Mouse (Mus musculus) embryonic facial prominence, embryonic 10.5 days (tissue): Measurements from ENCODE around the gene Gm17428. TPM values are rescaled to one million over a fixed set of nuclear protein-coding genes. Genes with fewer than 3 reads are reported as not detected.
"Not testable (repeated sequence)": the region's sequence is repeated elsewhere in the genome, so short reads cannot be mapped to it uniquely, and the experiment has no call there.

ENCODE experiments used
- DNase-seq: peaks from one replicate; pipeline ENCODE4 v3.0.0-alpha.2; 2017; ENCODE audit warnings: low spot score
- H3K27ac ChIP-seq: fragments of 300-500 bp; sonication (generic); replicated peaks from 2 replicates; pipeline ENCODE4 v1.5.1; 2016; ENCODE audit warnings: mild to moderate bottlenecking
- H3K27me3 ChIP-seq: fragments of 300-500 bp; sonication (generic); replicated peaks from 2 replicates; pipeline ENCODE4 v1.6.1; 2016; ENCODE audit warnings: low read depth, mild to moderate bottlenecking; ENCODE audit not compliant: poor library complexity, severe bottlenecking
- H3K36me3 ChIP-seq: fragments of 300-500 bp; sonication (generic); replicated peaks from 2 replicates; pipeline ENCODE4 v1.6.1; 2016; ENCODE audit warnings: mild to moderate bottlenecking, moderate library complexity
- H3K4me1 ChIP-seq: fragments of 300-500 bp; sonication (generic); 2 replicates; pipeline ENCODE4 v1.6.1; 2016
- H3K4me3 ChIP-seq: fragments of 300-500 bp; sonication (generic); 2 replicates; pipeline ENCODE4 v1.5.1; 2016; ENCODE audit warnings: mild to moderate bottlenecking, moderate library complexity
- H3K9me3 ChIP-seq: fragments of 300-500 bp; sonication (generic); 2 replicates; pipeline ENCODE4 v1.6.1; 2016; ENCODE audit warnings: mild to moderate bottlenecking
- WGBS: fragments of 180-500 bp; shearing (Covaris S2); methylation state at CpG from one replicate; pipeline ENCODE4 v1.1.7; 2016; 5-methylcytosine and 5-hydroxymethylcytosine counted together
- polyA plus RNA-seq: library from polyadenylated mRNA; unstranded; fragments of >200 nt; fragmentation: Nextera tagmentation; extraction: Ambion mirVana; gene quantifications from 2 replicates; pipeline ENCODE4 v1.2.1, GENCODE M21; 2016

Gm17428 gene
- polyA plus RNA-seq, 1 experiment from 2014 or later: not detected

DNA sequence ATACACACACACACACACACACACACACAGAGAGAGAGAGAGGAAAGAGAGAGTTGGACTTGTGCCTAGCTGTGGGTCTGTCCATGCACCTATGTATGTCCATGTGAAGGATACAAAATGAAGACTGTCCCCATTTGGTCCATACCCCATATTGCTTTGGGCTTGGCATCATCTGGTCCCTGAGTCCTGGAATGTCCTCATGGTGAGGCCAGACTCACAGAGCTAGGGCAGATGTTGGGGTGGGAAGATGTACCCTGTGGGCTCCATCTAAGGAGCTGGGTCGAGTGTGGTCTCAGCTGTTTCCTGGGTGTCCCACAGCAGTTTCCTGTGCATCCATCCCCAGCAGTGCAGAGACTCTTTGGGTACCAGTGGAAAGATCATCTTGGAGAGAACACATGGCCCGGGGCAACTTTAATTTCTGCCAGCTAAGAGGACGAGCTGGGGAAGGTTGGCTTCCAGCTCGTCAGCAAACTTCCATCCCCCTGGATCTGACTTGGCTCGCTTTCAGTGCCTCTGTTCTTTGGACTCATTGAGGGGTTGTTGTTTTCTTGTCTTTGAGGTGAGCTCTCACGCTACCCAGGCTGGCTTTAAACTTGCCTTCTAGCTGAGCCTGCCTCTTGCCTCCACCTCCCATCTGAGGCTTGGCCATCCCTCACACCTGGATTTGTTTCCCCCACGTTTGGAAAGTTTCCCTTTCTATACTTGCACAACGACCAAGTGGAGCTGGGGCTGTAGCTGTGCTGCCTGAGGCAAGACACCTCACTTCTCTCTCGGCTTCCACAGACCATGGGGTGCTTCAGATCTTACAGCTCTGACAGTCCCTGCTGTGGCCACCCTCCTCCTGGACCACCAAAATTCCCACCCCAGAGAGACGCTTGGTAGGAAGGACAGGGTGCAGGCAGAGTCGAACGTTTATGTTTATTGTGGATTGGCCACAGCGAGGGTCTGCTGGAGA lies 35.4 kb upstream of the Gm17428 start:
- H3K4me3 ChIP-seq: no peak overlapping the region
- peaks cover 12% of the 10 kb centered on the region for H3K4me1 ChIP-seq
- H3K27ac ChIP-seq: no peak overlapping the region
- H3K36me3 ChIP-seq: no peaks in the 10 kb centered on the region
- WGBS: 70% methylated on average over 13 of the region's 13 CpGs
- no peaks in the 10 kb centered on the region for H3K27me3 ChIP-seq
- no peaks in the 10 kb centered on the region for H3K9me3 ChIP-seq
- no peak for DNase-seq

DNA sequence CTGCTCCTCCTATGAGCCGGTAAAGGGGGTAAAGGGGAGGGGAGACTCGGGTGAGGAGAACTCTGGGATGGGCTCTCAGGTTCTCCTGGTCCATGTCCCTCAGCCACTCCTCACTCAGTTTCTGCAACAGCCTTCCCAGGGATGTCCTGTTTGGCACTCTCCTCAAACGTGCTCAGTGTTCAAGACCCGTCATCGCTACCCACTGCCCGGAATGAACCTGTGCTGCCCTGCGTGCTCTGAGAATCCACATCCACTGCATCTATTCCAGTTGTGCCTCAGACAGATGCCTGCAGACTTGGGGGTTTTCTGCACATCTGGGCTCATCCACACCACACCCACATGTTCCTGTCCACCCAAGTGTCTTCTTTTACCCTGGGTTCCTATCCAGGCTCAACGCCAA lies 34.3 kb upstream of the Gm17428 start:
- 86% methylated on average over 8 of the region's 8 CpGs for WGBS

DNA sequence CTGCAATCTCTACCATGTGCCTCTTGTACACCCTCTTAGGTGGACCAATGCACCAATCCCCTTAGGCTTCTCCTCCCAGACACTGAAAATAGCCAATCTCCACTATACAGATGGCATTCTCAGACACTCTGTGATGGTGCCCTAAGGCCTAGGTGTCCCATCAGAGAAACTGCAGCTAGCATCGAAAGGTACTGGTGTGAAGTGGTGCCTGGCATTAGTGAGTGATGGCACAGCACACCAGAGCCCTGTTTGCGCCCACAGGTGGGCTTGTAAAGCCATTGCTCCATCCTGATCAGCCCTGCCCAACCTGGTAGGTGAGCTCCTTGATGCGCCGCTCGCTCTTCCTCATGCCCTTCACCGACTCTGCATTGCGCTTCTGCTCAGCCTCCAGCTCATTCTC lies 32.8 kb upstream of the Gm17428 start:
- no peak for DNase-seq
- peaks cover 6% of the 10 kb centered on the region; the same call in 1 of the 2 replicates for H3K4me1 ChIP-seq
- WGBS: 88% methylated on average over 7 of the region's 7 CpGs

More for the DNA sequence above, 34.3 kb upstream of the Gm17428 start:
- H3K4me3 ChIP-seq: no peak overlapping the region
- no peak for DNase-seq
- no peaks in the 10 kb centered on the region for H3K9me3 ChIP-seq
- H3K4me1 ChIP-seq: peaks cover 6% of the 10 kb centered on the region; the same call in 1 of the 2 replicates
- no peaks in the 10 kb centered on the region for H3K27me3 ChIP-seq
- H3K36me3 ChIP-seq: no peaks in the 10 kb centered on the region
- no peak overlapping the region for H3K27ac ChIP-seq

DNA sequence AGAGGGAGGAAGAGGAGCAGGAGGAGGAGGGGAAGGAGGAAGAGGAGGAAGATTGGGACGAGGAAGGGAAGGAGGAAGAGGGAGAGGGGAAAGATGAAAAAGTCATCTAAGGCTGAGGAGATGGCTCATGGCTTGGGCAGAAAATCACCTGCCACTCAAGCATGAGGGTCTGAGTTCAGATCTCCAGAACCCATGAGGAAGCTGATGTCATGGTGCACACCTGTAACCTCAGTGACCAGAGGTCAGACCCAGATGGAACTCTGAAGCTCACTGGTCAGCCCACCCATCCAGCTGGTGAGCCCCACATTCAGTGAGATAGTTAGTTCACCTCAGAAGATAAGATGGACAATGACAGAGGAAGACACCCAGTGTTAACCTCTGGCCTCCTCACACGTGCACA lies 31.8 kb upstream of the Gm17428 start:
- no peaks in the 10 kb centered on the region for H3K4me1 ChIP-seq
- H3K27me3 ChIP-seq: peaks cover 5% of the 10 kb centered on the region
- 87% methylated on average over 2 of the region's 2 CpGs for WGBS
- no peaks in the 10 kb centered on the region for H3K36me3 ChIP-seq
- no peak overlapping the region for H3K27ac ChIP-seq
- H3K9me3 ChIP-seq: no peaks in the 10 kb centered on the region
- no peak overlapping the region for H3K4me3 ChIP-seq
- DNase-seq: no peak

More for the DNA sequence above, 32.8 kb upstream of the Gm17428 start:
- no peaks in the 10 kb centered on the region for H3K9me3 ChIP-seq
- H3K36me3 ChIP-seq: no peaks in the 10 kb centered on the region
- no peak overlapping the region for H3K4me3 ChIP-seq
- no peaks in the 10 kb centered on the region for H3K27me3 ChIP-seq
- H3K27ac ChIP-seq: no peak overlapping the region

DNA sequence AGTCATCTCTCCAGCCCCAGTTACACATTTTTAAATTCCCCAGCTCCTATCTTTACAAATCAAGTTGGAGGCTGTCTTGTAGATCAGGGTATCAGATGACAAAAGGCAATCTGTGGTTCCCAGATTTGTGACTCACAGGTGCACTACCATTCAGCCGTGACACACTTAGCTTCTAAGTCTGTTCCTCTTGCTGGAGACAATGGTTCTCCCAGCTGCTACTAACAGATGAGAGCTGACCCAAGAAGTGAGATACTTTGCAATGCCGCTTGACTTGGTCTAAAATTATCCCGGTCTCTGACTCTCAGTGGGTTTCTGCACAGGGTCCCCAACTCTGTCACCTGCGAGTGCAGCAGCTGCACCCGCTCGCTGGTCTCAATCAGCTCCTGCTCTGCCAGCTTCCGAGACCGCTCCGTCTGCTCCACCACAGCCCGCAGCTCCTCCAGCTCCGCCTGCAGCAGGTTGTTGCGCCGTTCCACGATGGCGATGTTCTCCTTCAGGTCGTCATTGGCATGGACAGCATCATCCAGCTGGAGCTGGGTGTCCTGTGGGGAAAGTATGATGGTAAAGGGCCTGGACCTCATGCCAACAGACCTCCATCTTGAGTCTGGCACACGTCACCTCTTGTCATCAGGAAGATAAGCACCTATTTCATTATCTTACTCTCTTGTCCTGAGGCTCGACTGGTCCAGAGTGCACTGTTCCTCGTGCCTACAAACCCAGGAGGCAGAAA lies 30.6 kb upstream of the Gm17428 start:
- Histone ChIP-seq H3K27ac (no peak overlapping the region), H3K9me3 (no peaks in the 10 kb centered on the region), H3K4me1 (no peaks in the 10 kb centered on the region), H3K27me3 (peaks cover 10% of the 10 kb centered on the region), H3K4me3 (no peak overlapping the region), H3K36me3 (no peaks in the 10 kb centered on the region)
- 83% methylated on average over 19 of the region's 19 CpGs for WGBS
- DNase-seq: no peak

DNA sequence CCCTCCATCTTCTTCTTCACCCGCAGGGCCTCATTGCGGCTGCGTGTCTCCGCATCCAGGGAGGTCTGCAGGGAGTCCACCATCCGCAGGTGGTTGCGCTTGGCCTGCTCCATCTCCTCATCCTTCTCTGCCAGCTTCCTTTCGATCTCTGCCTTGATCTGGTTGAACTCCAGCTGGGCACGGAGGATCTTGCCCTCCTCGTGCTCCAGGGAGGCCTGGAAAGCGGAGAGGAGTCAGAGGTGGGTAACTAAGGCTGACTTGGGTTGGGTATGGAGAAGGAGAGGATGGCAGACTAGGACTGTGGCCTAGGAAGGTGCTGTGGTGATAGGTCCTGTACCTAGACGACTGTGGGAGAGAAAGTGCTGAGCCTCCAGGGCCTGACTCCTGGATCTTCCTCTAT lies 29.7 kb upstream of the Gm17428 start:
- not testable (repeated sequence) for H3K4me1 ChIP-seq, H3K4me3 ChIP-seq, H3K36me3 ChIP-seq, H3K27ac ChIP-seq, DNase-seq, H3K9me3 ChIP-seq
- 87% methylated on average over 11 of the region's 11 CpGs for WGBS
- H3K27me3 ChIP-seq: peaks cover 10% of the 10 kb centered on the region

DNA sequence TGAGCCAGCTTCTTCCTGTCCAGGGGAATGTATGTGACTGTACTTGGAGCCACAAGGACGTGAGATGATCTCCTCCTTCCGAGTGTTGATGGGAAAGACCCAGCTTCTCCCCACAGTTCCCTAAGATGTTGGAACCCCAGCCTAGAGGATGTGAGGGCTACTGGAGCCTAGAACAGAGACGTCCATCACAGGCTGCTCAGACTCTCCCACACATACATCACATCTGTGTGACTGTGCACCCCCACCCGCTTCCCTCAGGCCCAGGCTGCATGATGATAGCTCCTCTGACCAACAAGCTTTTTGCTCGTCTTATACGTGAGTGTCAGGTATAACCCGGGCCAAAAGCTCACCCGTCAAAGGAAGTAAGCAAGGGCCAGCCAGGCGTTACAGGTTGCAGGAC lies 28.0 kb upstream of the Gm17428 start:
- H3K9me3 ChIP-seq: no peaks in the 10 kb centered on the region
- DNase-seq: no peak

DNA sequence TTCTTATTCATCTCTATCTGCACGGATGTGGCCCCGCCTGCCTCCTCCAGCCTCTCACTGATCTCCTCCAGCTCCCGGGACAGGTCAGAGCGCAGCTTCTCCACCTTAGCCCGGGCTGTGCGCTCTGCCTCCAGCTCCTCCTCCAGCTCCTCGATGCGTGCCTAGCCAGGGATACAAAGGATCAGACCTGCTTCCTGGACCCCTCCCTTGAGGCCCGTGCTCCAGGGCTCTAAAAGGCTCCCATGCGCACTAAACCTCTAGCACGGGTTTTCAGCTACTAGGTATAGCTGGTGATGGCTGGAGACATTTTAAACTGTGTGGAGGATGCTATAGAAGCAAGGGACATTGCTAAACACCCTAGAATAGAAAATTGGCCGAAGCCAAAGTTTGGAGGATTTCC lies 26.2 kb upstream of the Gm17428 start:
- Histone ChIP-seq H3K36me3 (no peaks in the 10 kb centered on the region), H3K9me3 (no peaks in the 10 kb centered on the region), H3K4me3 (no peak overlapping the region), H3K27me3 (peaks cover 10% of the 10 kb centered on the region), H3K4me1 (no peaks in the 10 kb centered on the region), H3K27ac (no peak overlapping the region)
- no peak for DNase-seq
- 62% methylated on average over 12 of the region's 12 CpGs for WGBS

More for the DNA sequence above, 28.0 kb upstream of the Gm17428 start:
- 87% methylated on average over 9 of the region's 9 CpGs for WGBS
- Histone ChIP-seq H3K27ac (no peak overlapping the region), H3K27me3 (peaks cover 10% of the 10 kb centered on the region), H3K4me3 (no peak overlapping the region), H3K4me1 (no peaks in the 10 kb centered on the region), H3K36me3 (no peaks in the 10 kb centered on the region)

DNA sequence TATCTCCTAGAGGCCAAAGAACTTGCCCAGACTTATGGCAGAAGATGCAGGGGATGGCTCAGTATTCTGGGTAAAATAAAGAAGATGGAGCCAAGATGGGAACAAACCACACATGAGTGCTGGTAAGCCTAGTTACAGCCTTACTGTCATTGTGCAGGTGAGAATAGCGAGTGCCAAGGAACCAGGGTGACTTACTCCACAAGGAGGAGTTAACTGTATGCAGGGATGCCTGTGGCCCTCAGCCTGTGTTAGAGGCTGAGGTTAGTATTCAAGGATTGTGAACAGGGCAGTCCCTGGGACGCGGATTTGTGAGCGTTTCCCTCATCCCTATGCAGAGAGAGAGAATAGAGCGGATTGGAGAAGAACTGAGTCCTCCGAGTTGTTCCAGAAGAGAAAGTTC lies 25.1 kb upstream of the Gm17428 start:
- H3K4me3 ChIP-seq: no peak overlapping the region
- no peak overlapping the region for H3K27ac ChIP-seq
- no peak for DNase-seq
- no peaks in the 10 kb centered on the region for H3K9me3 ChIP-seq
- 92% methylated on average over 6 of the region's 6 CpGs for WGBS
- no peaks in the 10 kb centered on the region for H3K4me1 ChIP-seq
- H3K27me3 ChIP-seq: peaks cover 10% of the 10 kb centered on the region
- H3K36me3 ChIP-seq: no peaks in the 10 kb centered on the region

DNA sequence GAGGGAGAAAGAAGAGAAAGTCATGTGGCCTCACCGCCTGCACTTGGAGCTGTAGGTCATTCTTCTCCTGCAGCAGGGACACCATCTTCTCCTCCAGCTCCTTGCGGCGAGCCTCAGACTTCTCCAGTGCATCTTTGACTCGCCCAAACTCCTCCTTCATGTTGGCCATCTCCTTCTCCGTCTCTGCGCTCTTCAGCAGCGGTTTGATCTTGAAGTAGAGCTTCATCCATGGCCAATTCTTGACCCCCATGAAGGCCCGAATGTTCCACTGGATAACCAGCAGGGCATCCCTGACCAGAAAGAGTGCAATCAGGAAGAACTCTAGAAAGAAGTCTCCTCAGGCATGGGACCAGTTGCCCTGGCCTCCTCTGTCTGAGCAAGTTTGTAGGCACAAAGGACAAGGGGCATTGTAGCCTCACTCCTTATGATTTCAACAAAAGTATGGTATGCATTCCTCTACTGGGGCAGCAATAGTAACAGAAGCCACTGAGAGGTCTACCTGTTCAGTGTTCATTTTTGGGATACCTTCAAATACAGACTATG lies 23.0 kb upstream of the Gm17428 start:
- H3K9me3 ChIP-seq: no peaks in the 10 kb centered on the region
- no peak overlapping the region for H3K4me3 ChIP-seq
- no peak overlapping the region for H3K27ac ChIP-seq
- WGBS: 92% methylated on average over 8 of the region's 8 CpGs
- DNase-seq: no peak
- peaks cover 10% of the 10 kb centered on the region for H3K27me3 ChIP-seq
- no peaks in the 10 kb centered on the region for H3K4me1 ChIP-seq
- no peaks in the 10 kb centered on the region for H3K36me3 ChIP-seq

DNA sequence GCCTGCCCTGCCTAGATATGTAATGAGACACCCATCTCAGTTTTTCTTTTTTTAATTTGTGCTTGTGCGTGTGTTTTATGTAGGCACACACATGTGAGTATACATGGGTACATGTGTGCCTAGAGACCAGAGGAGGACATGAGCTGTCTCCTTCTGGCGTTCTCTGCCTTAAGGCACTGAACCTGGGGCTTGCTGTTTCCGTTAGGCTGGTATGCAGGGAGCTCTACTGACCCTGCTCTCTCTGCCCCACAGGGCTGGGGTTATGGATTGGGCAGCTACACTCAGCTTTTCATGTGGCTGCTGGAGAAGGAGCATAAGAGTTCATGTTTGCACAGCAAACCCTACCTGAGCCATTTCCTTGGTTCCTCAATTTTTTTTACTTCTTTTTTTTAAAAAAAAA lies 22.3 kb upstream of the Gm17428 start:
- no peaks in the 10 kb centered on the region for H3K4me1 ChIP-seq
- H3K9me3 ChIP-seq: no peaks in the 10 kb centered on the region
- H3K36me3 ChIP-seq: no peaks in the 10 kb centered on the region
- H3K27me3 ChIP-seq: peaks cover 10% of the 10 kb centered on the region
- WGBS: 79% methylated on average over 3 of the region's 3 CpGs
- no peak overlapping the region for H3K27ac ChIP-seq
- no peak for DNase-seq
- no peak overlapping the region for H3K4me3 ChIP-seq

DNA sequence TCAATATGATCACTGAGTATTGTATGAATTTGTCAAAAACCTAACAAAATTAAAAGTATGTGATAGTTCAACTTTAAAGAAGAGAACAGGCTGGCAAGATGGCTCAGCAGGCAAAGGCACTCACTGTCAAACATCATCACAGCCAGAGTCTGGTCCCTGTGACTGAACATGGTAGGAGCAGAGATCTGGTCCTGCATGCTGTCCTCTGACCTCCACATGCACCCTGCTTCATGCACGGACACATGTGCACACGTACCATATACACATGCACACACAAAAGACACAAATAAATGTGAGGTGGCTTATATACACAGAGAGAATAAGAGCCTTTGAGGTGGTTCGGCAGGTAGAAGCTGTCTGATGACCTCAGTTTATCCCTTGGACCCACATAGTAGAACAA lies 21.3 kb upstream of the Gm17428 start:
- Histone ChIP-seq H3K27me3 (no peaks in the 10 kb centered on the region), H3K27ac (no peak overlapping the region), H3K9me3 (no peaks in the 10 kb centered on the region), H3K4me3 (no peak overlapping the region), H3K4me1 (peaks cover 1% of the 10 kb centered on the region), H3K36me3 (no peaks in the 10 kb centered on the region)
- 85% methylated on average over 3 of the region's 3 CpGs for WGBS
- no peak for DNase-seq
